Mouse (Mus musculus): ENCODE results near the gene Morc3.
"Not testable (repeated sequence)": the region's sequence is repeated elsewhere in the genome, so short reads cannot be mapped to it uniquely, and the experiment has no call there.

The Morc3 gene

GRCm38 (mm10) chr16:93819325-93819696 lies 12.6 kb upstream of the Morc3 start:
- DNase-seq = no peak

GRCm38 (mm10) chr16:93820040-93820439 lies 11.9 kb upstream of the Morc3 start:
- no peak for DNase-seq

GRCm38 (mm10) chr16:93821706-93822105 lies 10.2 kb upstream of the Morc3 start:
- no peak for DNase-seq

DNA sequence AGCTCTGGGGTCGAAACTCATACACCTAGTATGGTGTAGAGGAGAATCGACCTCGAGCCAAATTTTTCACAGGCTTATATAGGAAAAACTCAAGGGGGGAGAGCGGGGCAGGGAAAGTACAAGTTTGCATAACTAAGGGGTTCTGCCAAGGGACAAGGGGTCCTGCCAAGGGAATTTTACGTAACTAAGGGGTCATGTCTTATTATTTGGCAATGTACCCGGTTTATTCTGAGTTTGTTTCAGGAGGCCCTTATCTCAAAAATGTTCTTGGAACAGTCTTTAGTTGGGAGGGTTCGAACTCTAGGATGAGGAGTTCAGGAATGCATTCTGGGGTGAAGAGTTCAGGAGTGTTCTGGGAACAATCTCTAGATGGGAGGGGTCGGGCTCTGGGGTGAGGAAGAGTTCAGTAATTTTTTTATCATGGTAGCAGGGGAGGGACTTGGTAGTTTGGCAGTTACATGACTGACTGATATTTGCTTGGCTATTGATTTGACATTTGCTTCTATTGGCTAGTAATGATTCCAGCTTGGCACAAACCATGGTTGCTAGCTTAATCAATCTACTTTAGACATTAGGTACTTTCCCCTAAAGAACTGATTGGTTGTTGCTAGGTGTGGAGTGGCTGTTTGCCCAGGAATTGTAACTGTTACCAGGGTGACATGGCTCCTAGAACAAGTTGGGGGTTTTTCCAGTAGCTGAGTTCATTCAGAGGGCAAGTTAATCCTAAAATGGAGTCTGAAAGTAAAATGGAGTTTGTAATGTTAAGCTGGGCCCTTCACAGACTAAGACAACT lies 9.3 kb upstream of the Morc3 start:
- not testable (repeated sequence) for DNase-seq

- no peak for DNase-seq
Measured at GRCm38 (mm10) chr16:93824799-93825198, 7.1 kb upstream of the Morc3 start.

- no peak for DNase-seq
Measured at GRCm38 (mm10) chr16:93825463-93825862, 6.5 kb upstream of the Morc3 start.

- no peak for DNase-seq
Measured at GRCm38 (mm10) chr16:93826054-93826453, 5.9 kb upstream of the Morc3 start.

- not testable (repeated sequence) for DNase-seq
Measured at GRCm38 (mm10) chr16:93826478-93826877, 5.4 kb upstream of the Morc3 start.

DNA sequence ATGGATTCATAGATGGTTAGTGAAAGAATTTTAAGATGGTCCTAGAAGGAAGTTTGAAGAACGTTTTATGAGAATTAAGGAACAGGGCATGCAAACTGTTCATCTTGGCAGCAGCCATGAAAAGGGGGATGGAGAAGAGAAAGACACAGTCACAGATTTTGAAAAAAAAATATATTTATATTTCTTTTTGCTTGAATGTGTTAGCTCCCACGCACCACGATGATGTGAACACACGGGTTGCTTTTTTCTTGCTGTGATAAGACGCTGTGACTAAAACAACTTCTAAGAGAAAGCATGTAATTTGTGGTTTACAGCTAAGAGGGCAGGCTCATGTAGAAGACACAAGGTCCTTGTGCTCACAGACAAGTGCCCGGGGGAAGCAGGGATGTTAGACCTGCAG lies 5.0 kb upstream of the Morc3 start:
- no peak for DNase-seq

DNA sequence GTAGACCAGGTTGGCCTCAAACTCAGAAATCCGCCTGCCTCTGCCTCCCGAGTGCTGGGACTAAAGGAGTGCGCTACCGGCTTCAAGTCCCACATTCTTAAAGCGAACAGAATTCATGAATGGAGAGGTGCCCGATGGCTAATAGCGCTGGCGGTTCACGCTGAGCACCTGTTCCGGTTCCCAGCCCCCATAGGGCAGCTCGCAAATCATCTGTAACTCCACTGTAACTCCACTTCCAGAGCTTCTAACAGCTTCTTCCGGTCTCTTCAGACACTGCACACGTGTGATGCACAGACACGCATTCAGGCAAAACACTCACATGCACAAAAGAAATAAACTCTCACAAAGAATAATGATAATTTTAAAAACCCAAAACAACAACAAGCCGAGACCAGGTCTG lies 2.4 kb upstream of the Morc3 start:
- no peak for DNase-seq

DNA sequence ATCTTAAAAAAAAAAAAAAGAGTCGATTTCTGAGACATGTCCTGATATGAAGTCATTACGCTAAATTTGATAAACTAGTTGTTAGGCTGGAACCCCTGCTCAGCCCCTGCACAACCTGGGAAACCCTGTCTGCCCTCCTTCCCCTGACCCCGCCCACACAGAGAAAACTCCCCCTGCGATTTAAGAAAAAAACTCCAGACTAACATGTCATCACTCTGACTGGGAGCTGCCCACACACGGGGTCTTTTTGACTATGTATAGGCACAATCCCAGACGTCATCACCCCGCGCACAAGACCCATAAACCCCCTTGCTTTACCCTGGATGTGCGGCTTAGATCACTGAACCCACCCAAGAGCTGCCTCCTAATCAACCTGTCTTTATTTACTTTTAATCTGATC lies 1.9 kb upstream of the Morc3 start:
- peak; percentile 27 for DNase-seq

DNA sequence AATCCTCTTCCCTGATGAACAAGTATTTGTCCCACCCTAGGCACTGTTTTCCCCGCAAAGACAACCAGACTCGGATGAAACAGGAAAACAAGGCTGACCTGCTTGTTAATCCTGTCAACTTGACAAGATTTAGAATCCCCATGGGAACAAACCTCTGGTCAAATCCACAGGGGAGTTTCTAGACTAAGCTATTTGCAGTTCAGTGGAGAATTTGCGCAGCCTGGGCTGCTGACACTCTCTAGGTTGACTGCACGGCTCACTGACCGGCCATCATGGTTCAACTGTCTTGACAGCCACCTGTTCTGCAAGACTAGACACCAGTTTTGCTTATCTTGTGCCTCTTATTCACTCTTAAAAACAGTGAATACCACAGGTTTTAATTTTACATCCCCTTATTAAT lies 1.0 kb upstream of the Morc3 start:
- peak; percentile 34 for DNase-seq

DNA sequence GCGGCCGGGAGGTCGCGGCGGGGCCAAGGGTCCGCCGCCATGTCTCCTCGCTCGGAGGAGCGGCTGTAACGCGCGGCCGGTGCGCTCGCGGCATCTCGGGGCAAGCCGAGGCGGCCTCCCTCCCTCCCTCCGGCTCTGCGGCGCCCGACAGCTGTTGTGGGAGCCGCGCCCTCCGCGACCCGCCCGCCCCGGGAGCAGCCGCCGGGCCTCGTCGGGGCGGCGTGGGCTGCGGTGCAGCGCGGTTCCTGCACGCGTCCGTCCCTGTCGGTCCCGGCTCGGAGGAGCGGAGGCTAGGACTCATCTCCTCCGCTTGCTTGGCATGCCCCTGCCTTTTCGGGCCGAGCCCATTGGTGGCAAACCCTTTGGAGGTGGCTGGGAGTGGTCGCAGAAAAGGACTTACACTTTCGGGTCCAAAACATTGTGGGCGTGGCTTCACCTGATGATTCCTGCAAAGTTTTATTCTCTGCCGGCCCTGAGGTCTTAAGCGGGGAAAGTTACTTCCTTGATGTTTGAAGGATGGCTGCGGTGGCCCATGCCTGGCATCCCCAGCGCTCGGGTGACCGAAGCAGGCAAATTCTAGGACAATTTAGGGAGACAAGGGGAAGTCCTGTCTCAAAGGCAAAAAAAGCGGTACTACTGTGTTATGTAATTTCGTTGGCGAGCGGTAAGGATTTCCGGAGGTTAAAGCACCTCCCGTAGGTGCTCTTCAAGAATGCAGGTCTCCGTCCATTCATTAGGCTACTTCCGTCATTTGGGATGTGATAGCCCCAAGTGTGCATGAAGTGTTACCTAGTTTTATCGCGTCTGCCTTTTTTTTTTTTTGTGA lies 743 bp downstream of the Morc3 start:
- peak; percentile 73 for DNase-seq

- peak; percentile 23 for DNase-seq
Measured at GRCm38 (mm10) chr16:93833551-93833950, 1.6 kb downstream of the Morc3 start.

- DNase-seq = no peak
Measured at GRCm38 (mm10) chr16:93834076-93834475, 2.2 kb downstream of the Morc3 start.

- no peak for DNase-seq
Measured at GRCm38 (mm10) chr16:93839049-93839448, 7.1 kb downstream of the Morc3 start.

DNA sequence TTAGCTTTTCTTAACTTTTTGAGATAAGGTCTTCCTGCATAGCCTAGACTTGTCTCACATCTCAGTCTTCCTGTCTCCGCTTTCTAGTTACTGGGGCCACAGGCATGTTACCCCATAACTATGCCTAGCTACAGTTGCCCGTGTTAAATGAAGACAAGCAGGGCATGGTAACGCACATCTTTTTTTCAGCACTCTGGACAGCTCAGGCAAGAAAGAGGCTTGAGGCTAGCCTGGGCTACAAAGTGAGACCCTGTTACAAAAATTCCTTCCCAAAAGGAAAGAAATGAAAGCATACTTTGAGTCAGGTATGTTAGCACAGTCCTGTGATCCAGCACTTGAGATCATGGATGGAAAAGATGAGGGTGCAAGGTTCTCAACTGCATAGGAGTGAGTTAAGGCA lies 18.6 kb downstream of the Morc3 start:
- DNase-seq = no peak

DNA sequence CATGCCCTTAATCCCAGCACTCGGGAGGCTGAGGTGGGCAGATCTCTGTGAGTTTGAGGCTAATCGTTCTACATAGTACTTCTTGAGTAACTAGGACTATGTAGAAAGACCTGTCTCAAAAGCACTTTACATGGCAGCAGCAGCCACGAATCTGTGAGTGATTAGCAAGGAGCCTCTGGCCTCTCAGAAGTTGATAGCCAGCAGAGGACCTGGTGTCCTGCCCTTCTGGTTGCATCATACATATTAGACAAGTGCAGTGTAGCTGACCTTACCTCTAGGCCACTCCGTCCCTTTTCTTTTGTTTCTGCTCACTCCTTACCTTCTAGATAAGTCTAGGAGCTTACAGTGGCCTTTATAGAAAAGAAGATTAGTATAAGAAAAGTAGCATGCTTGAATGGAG lies 28.0 kb downstream of the Morc3 start:
- no peak for DNase-seq

- DNase-seq = no peak
Measured at GRCm38 (mm10) chr16:93860686-93861085, 28.8 kb downstream of the Morc3 start.

DNA sequence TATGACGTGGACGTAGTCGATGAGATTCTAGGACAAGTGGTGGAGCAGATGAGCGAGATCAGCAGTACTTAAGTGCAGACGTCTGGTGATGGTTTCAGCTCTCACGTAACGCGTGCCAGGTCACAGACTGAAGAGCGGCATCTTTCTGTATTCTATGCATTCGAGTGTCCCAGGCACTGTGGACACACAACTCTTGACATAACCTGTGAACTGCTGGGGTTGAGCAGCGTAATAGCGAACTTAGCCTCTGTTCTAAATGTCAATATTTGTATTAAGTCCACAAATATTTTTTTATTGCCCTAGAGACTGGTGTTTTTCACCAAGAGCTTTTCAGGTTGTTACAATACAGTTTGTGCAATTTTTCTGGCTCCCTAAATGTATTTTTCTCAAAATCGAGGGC lies 42.9 kb downstream of the Morc3 start:
- DNase-seq = no peak

- DNase-seq = no peak
Measured at GRCm38 (mm10) chr16:93877612-93878380, 45.9 kb downstream of the Morc3 start.

- DNase-seq = peak; percentile 95
Measured at GRCm38 (mm10) chr16:93883423-93884085, 51.6 kb downstream of the Morc3 start, which contains the start of gene Chaf1b. Gene Chaf1b (plus strand): TSS chr16:93883901.
